ENCODE assay signal across 9 mouse cellular contexts in genomic region chr5:137347856-137348255, GRCm38 (mm10). TPM values are rescaled to one million over a fixed set of nuclear protein-coding genes. Genes with fewer than 3 reads are reported as not detected.
DNase-seq lines count a peak whose midpoint lies in the region; ATAC-seq and TF ChIP-seq lines count a peak whose summit lies in the region.
"Had no signal": no experiment of that assay in that cellular context is flagged by ENCODE, and none has a peak within 500 bp of the region (broad histone marks: within the 10 kb centered on the region; RNA-seq: fewer than 3 reads in every experiment).

No protein-coding gene starts in this region.

- H3K9me3 ChIP-seq in forebrain, embryonic 10.5 days, result no peaks in the 10 kb centered on the region
- no peaks in the 10 kb centered on the region for H3K9me3 ChIP-seq in forebrain, postnatal 0 days (ENCODE audit: low read length)
- no peaks in the 10 kb centered on the region for H3K9me3 ChIP-seq in liver, embryonic 15.5 days (replicated peaks)

- peaks cover 9% of the 10 kb centered on the region for H3K36me3 ChIP-seq in forebrain, embryonic 10.5 days (replicated peaks)
- no peaks in the 10 kb centered on the region for H3K36me3 ChIP-seq in forebrain, postnatal 0 days (ENCODE audit: insufficient read depth)
- no peaks in the 10 kb centered on the region for H3K36me3 ChIP-seq in kidney, adult 2 months (ENCODE audit: control insufficient read depth, insufficient read depth, low read length)
- no peaks in the 10 kb centered on the region for H3K36me3 ChIP-seq in liver, embryonic 15.5 days (replicated peaks)

- no peak for TF ChIP-seq POLR2A in kidney, adult 2 months (IDR thresholded peaks at IDR 0.05; ENCODE audit: low read depth, low read length)

- H3K4me3 ChIP-seq in forebrain, embryonic 10.5 days, result peak overlapping the region; percentile 95
- H3K4me3 ChIP-seq in forebrain, postnatal 0 days (ENCODE audit: low read depth, low read length), result no peak overlapping the region
- H3K4me3 ChIP-seq in kidney, adult 2 months (ENCODE audit: insufficient read depth, low read depth, low read length), result no peak overlapping the region
- H3K4me3 ChIP-seq in liver, embryonic 15.5 days (replicated peaks), result no peak overlapping the region

- 18% methylated on average over 7 of the region's 7 CpGs for WGBS in forebrain, embryonic 10.5 days
- WGBS in forebrain, postnatal 0 days, result 17% methylated on average over 7 of the region's 7 CpGs
- 20% methylated on average over 7 of the region's 7 CpGs for WGBS in kidney, adult 2 months
- WGBS in liver, embryonic 15.5 days (ENCODE audit: insufficient replicate concordance), result 24% methylated on average over 7 of the region's 7 CpGs

- ATAC-seq in forebrain, postnatal 0 days, result no peak
- ATAC-seq in liver, embryonic 15.5 days (ENCODE audit: insufficient read depth), result no peak

- DNase-seq in forebrain, embryonic 10.5 days (ENCODE audit: extremely low spot score, low spot score), result no peak
- no peak for DNase-seq in forebrain, postnatal 0 days
- peak; percentile 27 for DNase-seq in embryo, embryonic 9.5 days (ENCODE audit: extremely low spot score)
- peak; percentile 63 for DNase-seq in kidney, adult 2 months
- DNase-seq in urinary bladder, postnatal 14 days (ENCODE audit: low spot score), result no peak
- DNase-seq in thymus, postnatal 4 days, result no peak
- DNase-seq in right cerebral cortex, postnatal 10 days (ENCODE audit: low spot score in 2 of 2), result no peak

- peaks cover 69% of the 10 kb centered on the region for H3K4me1 ChIP-seq in forebrain, embryonic 10.5 days
- peaks cover 13% of the 10 kb centered on the region for H3K4me1 ChIP-seq in forebrain, postnatal 0 days (ENCODE audit: insufficient read depth)
- H3K4me1 ChIP-seq in kidney, adult 2 months (ENCODE audit: control insufficient read depth, insufficient read depth, low read length), result peaks cover 24% of the 10 kb centered on the region; the same call in 1 of the 2 replicates
- peaks cover 10% of the 10 kb centered on the region; the same call in 1 of the 2 replicates for H3K4me1 ChIP-seq in liver, embryonic 15.5 days (replicated peaks)

- no peak overlapping the region for H3K4me2 ChIP-seq in forebrain, postnatal 0 days (ENCODE audit: low read depth)
- peak overlapping the region; percentile 53 for H3K4me2 ChIP-seq in liver, embryonic 15.5 days

- H3K27ac ChIP-seq in forebrain, embryonic 10.5 days, result peak overlapping the region; percentile 99
- H3K27ac ChIP-seq in forebrain, postnatal 0 days (ENCODE audit: low read depth, low read length), result no peak overlapping the region
- peak overlapping the region; percentile 95 for H3K27ac ChIP-seq in kidney, adult 2 months (ENCODE audit: insufficient read depth, low read depth, low read length)
- peak overlapping the region; percentile 70 for H3K27ac ChIP-seq in liver, embryonic 15.5 days (replicated peaks)

- H3K9ac ChIP-seq in forebrain, postnatal 0 days, result no peak overlapping the region
- H3K9ac ChIP-seq in liver, embryonic 15.5 days, result no peak overlapping the region

- no peak for TF ChIP-seq CTCF in forebrain, postnatal 0 days (IDR thresholded peaks at IDR 0.05; ENCODE audit: low read depth)
- no peak for TF ChIP-seq CTCF in kidney, adult 2 months (conservative IDR thresholded peaks at IDR 0.05; ENCODE audit: insufficient read depth, insufficient read length, low read depth, low read length)

- H3K27me3 ChIP-seq in forebrain, embryonic 10.5 days (ENCODE audit: poor library complexity, severe bottlenecking), result no peaks in the 10 kb centered on the region
- peaks cover 15% of the 10 kb centered on the region for H3K27me3 ChIP-seq in forebrain, postnatal 0 days (ENCODE audit: insufficient read depth, low read length)
- no peaks in the 10 kb centered on the region for H3K27me3 ChIP-seq in kidney, adult 2 months (replicated peaks; ENCODE audit: control insufficient read depth, insufficient read depth, low read length)
- H3K27me3 ChIP-seq in liver, embryonic 15.5 days, result peaks cover 63% of the 10 kb centered on the region

RNA-seq across cellular contexts. Expression of gene Ephb4, which starts 2.1 kb away (rescaled TPM):
- polyA plus RNA-seq in forebrain, embryonic 10.5 days (2016; fragmentation: Nextera tagmentation; extraction: Ambion mirVana), result 31.9 and 33.5 TPM in 2 replicates
- total RNA-seq in forebrain, postnatal 0 days (2014; rRNA removed), result 8.9 and 12.7 TPM in 2 replicates
- polyA plus RNA-seq in forebrain, postnatal 0 days (2015; fragmentation: Nextera tagmentation; extraction: Ambion mirVana), result 3.5 and 4.9 TPM in 2 replicates
- 49.1 and 53.3 TPM in 2 replicates for polyA plus RNA-seq in kidney, adult 2 months (2012; rRNA removed)
- 7.6 and 8.6 TPM in 2 replicates for polyA plus RNA-seq in liver, embryonic 15.5 days (2015; fragmentation: Nextera tagmentation; extraction: Ambion mirVana)
- total RNA-seq: neutrophil, adult 5-6 weeks had no signal

RNA-seq across cellular contexts. Expression of gene Slc12a9, which starts 14.5 kb away (rescaled TPM):
- 10.6 and 11.8 TPM in 2 replicates for polyA plus RNA-seq in forebrain, embryonic 10.5 days (2016; fragmentation: Nextera tagmentation; extraction: Ambion mirVana)
- total RNA-seq in forebrain, postnatal 0 days (2014; rRNA removed), result 19.3 and 21.8 TPM in 2 replicates
- 12.5 and 18.4 TPM in 2 replicates for polyA plus RNA-seq in forebrain, postnatal 0 days (2015; fragmentation: Nextera tagmentation; extraction: Ambion mirVana)
- polyA plus RNA-seq in kidney, adult 2 months (2012; rRNA removed), result 21.6 and 25.9 TPM in 2 replicates
- 3.2 and 3.8 TPM in 2 replicates for polyA plus RNA-seq in liver, embryonic 15.5 days (2015; fragmentation: Nextera tagmentation; extraction: Ambion mirVana)

RNA-seq across cellular contexts. Expression of gene Trip6, which starts 33.7 kb away (rescaled TPM):
- polyA plus RNA-seq in forebrain, embryonic 10.5 days (2016; fragmentation: Nextera tagmentation; extraction: Ambion mirVana), result 70.3 and 73.0 TPM in 2 replicates
- total RNA-seq in forebrain, postnatal 0 days (2014; rRNA removed), result 10.8 and 11.4 TPM in 2 replicates
- 9.9 and 11.6 TPM in 2 replicates for polyA plus RNA-seq in forebrain, postnatal 0 days (2015; fragmentation: Nextera tagmentation; extraction: Ambion mirVana)
- 53.2 and 60.2 TPM in 2 replicates for polyA plus RNA-seq in kidney, adult 2 months (2012; rRNA removed)
- 8.2 and 11.2 TPM in 2 replicates for polyA plus RNA-seq in liver, embryonic 15.5 days (2015; fragmentation: Nextera tagmentation; extraction: Ambion mirVana)

RNA-seq across cellular contexts. Expression of gene Srrt, which starts 40.4 kb away (rescaled TPM):
- polyA plus RNA-seq in forebrain, embryonic 10.5 days (2016; fragmentation: Nextera tagmentation; extraction: Ambion mirVana), result 205 and 209 TPM in 2 replicates
- total RNA-seq in forebrain, postnatal 0 days (2014; rRNA removed), result 136 and 153 TPM in 2 replicates
- polyA plus RNA-seq in forebrain, postnatal 0 days (2015; fragmentation: Nextera tagmentation; extraction: Ambion mirVana), result 52.3 and 55.6 TPM in 2 replicates
- polyA plus RNA-seq in kidney, adult 2 months (2012; rRNA removed), result 83.0 and 86.9 TPM in 2 replicates
- 68.0 and 76.9 TPM in 2 replicates for polyA plus RNA-seq in liver, embryonic 15.5 days (2015; fragmentation: Nextera tagmentation; extraction: Ambion mirVana)

RNA-seq across cellular contexts. Expression of gene Ufsp1, which starts 53.4 kb away (rescaled TPM):
- polyA plus RNA-seq in forebrain, embryonic 10.5 days (2016; fragmentation: Nextera tagmentation; extraction: Ambion mirVana), result 10.3 and 10.4 TPM in 2 replicates
- 15.2 and 16.2 TPM in 2 replicates for total RNA-seq in forebrain, postnatal 0 days (2014; rRNA removed)
- 15.8 and 23.4 TPM in 2 replicates for polyA plus RNA-seq in forebrain, postnatal 0 days (2015; fragmentation: Nextera tagmentation; extraction: Ambion mirVana)
- 17.3 and 18.4 TPM in 2 replicates for polyA plus RNA-seq in kidney, adult 2 months (2012; rRNA removed)
- polyA plus RNA-seq in liver, embryonic 15.5 days (2015; fragmentation: Nextera tagmentation; extraction: Ambion mirVana), result 7.4 and 9.6 TPM in 2 replicates

Comparison
In these comparisons a context has a peak if more than half of its experiments do, and no peak if none do; other contexts are left out.
1. DNase-seq: peak in embryo, embryonic 9.5 days (single experiment) and kidney, adult 2 months (single experiment); none in forebrain, embryonic 10.5 days (single experiment), forebrain, postnatal 0 days (single experiment), urinary bladder, postnatal 14 days (single experiment), thymus, postnatal 4 days (single experiment) and right cerebral cortex, postnatal 10 days (0 of 2).